Mouse (Mus musculus): Measurements from ENCODE around the gene Ulk4.

DNA sequence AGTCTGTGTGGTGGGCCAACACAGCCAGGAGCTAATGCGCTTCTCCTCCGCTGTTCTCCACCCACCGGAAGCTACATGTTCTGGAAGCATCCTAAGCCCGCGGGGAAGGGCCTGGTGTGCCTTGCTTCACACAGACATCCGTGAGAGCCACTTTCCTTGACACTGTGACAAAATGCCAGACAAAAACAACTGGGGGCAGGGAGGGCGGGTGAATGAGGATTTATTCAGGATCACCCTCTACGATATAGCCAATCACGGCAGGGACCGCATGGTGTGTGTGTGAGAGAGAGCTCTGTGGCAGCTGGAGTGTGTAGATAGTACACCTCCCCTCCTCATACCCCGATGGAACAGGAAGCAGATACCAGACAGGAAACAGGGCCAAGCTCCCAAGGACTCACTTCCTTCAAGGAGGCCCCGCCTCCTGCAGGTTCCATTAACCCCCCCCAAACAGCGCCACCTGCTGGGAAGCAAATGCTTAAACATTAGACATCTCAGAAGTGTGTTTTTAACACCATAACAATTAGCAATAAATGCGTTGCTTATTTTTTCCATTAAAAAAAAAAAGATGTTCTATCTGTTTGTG is 362.0 kb downstream of the Ulk4 start:
- TF ChIP-seq GATA1 (IDR thresholded peaks at IDR 0.05; ENCODE audit: borderline replicate concordance, low read length), result no peak
- no peak for TF ChIP-seq FLI1 (IDR thresholded peaks at IDR 0.05; ENCODE audit: low read length)

All from megakaryocyte, embryonic 14.5 days (primary cell).